Mouse (Mus musculus) liver, embryonic 11.5 days (tissue): Measurements from ENCODE around the gene Gimap9. TPM values are rescaled to one million over a fixed set of nuclear protein-coding genes. Genes with fewer than 3 reads are reported as not detected.

Source experiments
- ATAC-seq: fragments of 200-750 bp; cut with Nextera tagmentation; replicated peaks from 2 replicates; pipeline ENCODE4 v1.8.0; 2017; ENCODE audit warnings: moderate number of reproducible peaks, mild to moderate bottlenecking, moderate TSS enrichment, moderate library complexity; ENCODE audit not compliant: low FRiP score
- DNase-seq: peaks from one replicate; pipeline ENCODE4 v3.0.0-alpha.2; 2017; ENCODE audit warnings: low spot score
- H3K27ac ChIP-seq: fragments of 300-500 bp; sonication (generic); 2 replicates; pipeline ENCODE4 v1.5.1; 2014; ENCODE audit warnings: mild to moderate bottlenecking, low read depth, low read length, control low read depth
- H3K27me3 ChIP-seq: fragments of 300-500 bp; sonication (generic); replicated peaks from 2 replicates; pipeline ENCODE4 v1.6.1; 2014; ENCODE audit warnings: low read length, mixed read lengths; ENCODE audit not compliant: control insufficient read depth, insufficient read depth
- H3K36me3 ChIP-seq: fragments of 300-500 bp; sonication (generic); 2 replicates; pipeline ENCODE4 v1.6.1; 2014; ENCODE audit warnings: mild to moderate bottlenecking, low read length, moderate library complexity, mixed read lengths; ENCODE audit not compliant: control insufficient read depth, insufficient read depth
- H3K4me1 ChIP-seq: fragments of 300-500 bp; sonication (generic); replicated peaks from 2 replicates; pipeline ENCODE4 v1.6.1; 2014; ENCODE audit warnings: low read length, mixed read lengths; ENCODE audit not compliant: control insufficient read depth, insufficient read depth
- H3K4me2 ChIP-seq: fragments of 300-500 bp; sonication (generic); 2 replicates; pipeline ENCODE4 v1.6.1; 2014; ENCODE audit warnings: mild to moderate bottlenecking, control low read depth, moderate library complexity
- H3K4me3 ChIP-seq: fragments of 300-500 bp; sonication (generic); 2 replicates; pipeline ENCODE4 v1.5.1; 2014; ENCODE audit warnings: low read depth, low read length, control low read depth
- H3K9ac ChIP-seq: fragments of 300-500 bp; sonication (generic); 2 replicates; pipeline ENCODE4 v1.6.1; 2014; ENCODE audit warnings: low read depth, low read length, control low read depth
- H3K9me3 ChIP-seq: fragments of 300-500 bp; sonication (generic); 2 replicates; pipeline ENCODE4 v1.6.1; 2016; ENCODE audit warnings: low read length, inconsistent platforms, mixed read lengths; ENCODE audit not compliant: control insufficient read depth
- WGBS: fragments of 180-500 bp; shearing (Covaris S2); extraction: QIAGEN DNeasy Blood & Tissue Kit; methylation state at CpG from one replicate; pipeline ENCODE4 v1.1.7; 2014; 5-methylcytosine and 5-hydroxymethylcytosine counted together
- polyA plus RNA-seq: library from polyadenylated mRNA; unstranded; fragments of >200 nt; fragmentation: Nextera tagmentation; extraction: Ambion mirVana; gene quantifications from 2 replicates; pipeline ENCODE4 v1.2.1, GENCODE M21; 2014

Gene Gimap9
- polyA plus RNA-seq, 1 experiment from 2014 or later: 17.9 TPM

- ATAC-seq (peak; percentile 77), DNase-seq (no peak)
- Histone ChIP-seq H3K9me3 (no peaks in the 10 kb centered on the region), H3K4me1 (no peaks in the 10 kb centered on the region; the same call in 1 of the 2 replicates), H3K36me3 (no peaks in the 10 kb centered on the region), H3K27me3 (peaks cover under 1% of the 10 kb centered on the region; the same call in 1 of the 2 replicates), H3K27ac (no peak overlapping the region), H3K4me3 (no peak overlapping the region), H3K4me2 (no peak overlapping the region), H3K9ac (no peak overlapping the region)
- WGBS: 58% methylated on average over 2 of the region's 2 CpGs
Observed at GRCm38 (mm10) chr6:48635105-48635504, 40.8 kb upstream of the Gimap9 start.

DNA sequence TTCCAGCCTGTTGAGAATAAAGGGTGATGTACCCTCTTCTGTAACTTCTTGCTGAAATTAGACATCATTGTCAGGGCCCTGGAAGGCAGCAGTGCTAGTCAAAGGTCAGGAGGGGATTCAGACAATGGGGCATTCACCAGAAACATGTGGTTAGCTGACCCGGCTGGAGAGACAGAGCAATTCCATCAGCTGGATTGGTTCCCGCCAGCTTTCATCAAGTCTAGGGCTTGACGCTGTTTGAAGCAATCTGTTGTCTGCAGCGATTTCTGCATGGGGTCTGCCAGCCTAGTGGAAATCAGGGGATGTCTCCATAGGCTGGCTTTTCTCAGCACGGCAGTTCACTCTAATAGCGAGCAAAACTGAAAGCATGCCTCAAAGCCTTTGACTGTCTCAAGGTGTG lies 39.4 kb upstream of the Gimap9 start:
- peak; percentile 8 for DNase-seq
- Histone ChIP-seq H3K9me3 (no peaks in the 10 kb centered on the region), H3K36me3 (no peaks in the 10 kb centered on the region), H3K4me2 (no peak overlapping the region), H3K9ac (no peak overlapping the region), H3K27ac (no peak overlapping the region), H3K4me1 (no peaks in the 10 kb centered on the region; the same call in 1 of the 2 replicates), H3K27me3 (no peaks in the 10 kb centered on the region), H3K4me3 (no peak overlapping the region)
- no peak for ATAC-seq
- WGBS: 67% methylated on average over 6 of the region's 6 CpGs

DNA sequence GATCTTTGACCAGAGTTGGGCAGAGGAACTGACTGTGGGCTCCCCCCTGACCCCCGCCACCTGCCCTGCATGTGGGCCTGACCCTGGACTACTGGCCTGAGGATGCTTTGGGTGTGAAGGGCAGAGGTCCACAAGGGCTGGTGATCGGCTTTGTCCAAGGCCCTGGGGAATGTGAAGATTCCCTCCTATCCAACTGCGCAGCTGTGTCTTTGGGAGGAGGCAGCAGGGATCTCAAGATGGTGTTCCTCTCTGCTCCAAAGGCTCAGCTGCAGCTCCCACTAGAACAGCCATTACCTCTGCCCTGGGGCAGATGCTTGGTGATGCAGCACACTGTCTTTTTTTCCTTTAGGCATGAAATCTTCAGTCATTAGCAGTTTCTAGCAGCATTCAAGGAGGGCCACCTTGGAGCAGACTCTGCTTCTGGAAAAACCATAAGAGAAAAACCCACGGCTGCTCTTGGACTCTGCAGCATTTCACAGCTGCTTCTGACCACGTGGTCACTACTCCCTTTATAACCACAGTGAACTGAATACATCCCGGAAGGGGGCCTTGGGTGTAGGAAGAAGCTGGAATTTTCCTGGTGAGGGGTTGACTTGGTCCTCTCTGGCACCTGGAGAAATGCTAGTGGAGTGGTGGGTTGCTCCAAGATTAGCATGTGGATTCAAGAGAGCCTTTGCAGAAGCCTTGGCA lies 38.0 kb upstream of the Gimap9 start:
- no peak overlapping the region for H3K4me3 ChIP-seq
- DNase-seq (peak; percentile 21), ATAC-seq (no peak)
- no peak overlapping the region for H3K27ac ChIP-seq
- H3K9me3 ChIP-seq: no peaks in the 10 kb centered on the region
- no peak overlapping the region for H3K9ac ChIP-seq
- no peaks in the 10 kb centered on the region for H3K27me3 ChIP-seq
- H3K36me3 ChIP-seq: no peaks in the 10 kb centered on the region
- no peaks in the 10 kb centered on the region; the same call in 1 of the 2 replicates for H3K4me1 ChIP-seq
- no peak overlapping the region for H3K4me2 ChIP-seq
- 66% methylated on average over 6 of the region's 6 CpGs for WGBS

DNA sequence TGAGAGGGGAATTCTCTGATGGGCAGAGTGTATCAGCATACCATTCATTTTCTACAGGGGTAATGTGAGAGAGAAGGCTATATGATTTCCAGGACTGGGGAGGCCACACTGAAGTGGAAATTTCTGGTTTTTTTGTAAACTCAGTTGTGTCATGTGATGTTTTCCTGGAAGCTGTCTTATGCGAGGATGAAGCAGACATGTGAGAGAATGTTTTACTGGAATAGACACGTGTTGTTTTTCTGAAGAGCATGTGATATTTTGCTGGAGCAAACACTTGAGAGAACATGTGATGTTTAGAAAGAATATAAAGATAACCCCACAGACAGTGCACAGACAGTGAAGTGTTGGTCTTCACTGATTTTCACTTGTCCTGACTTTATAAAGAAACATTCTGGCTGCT lies 37.4 kb upstream of the Gimap9 start:
- Histone ChIP-seq H3K4me3 (no peak overlapping the region), H3K9me3 (no peaks in the 10 kb centered on the region), H3K36me3 (no peaks in the 10 kb centered on the region), H3K27me3 (no peaks in the 10 kb centered on the region), H3K9ac (no peak overlapping the region), H3K4me2 (no peak overlapping the region), H3K4me1 (no peaks in the 10 kb centered on the region; the same call in 1 of the 2 replicates), H3K27ac (no peak overlapping the region)
- no peak for ATAC-seq
- DNase-seq: peak; percentile 23
- 64% methylated on average over 2 of the region's 2 CpGs for WGBS

DNA sequence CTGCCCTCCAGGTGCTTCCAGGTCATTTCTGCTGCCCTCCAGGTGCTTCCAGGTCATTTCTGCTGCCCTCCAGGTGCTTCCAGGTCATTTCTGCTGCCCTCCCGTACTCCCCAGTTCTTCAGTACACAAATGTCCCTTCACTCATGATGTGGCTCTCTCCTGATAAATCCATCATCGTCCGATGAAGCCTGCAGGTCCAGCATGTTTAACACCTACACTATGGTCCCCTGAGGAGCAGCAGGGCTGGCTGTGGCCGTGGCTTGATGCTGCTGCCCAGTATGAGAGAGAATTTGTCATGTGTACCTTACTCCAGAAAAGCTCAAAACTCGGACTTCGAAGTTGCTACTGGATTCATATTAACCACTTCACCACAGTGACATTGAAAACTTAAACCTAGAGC lies 34.5 kb upstream of the Gimap9 start:
- Histone ChIP-seq H3K4me3 (no peak overlapping the region), H3K27ac (no peak overlapping the region), H3K9me3 (no peaks in the 10 kb centered on the region), H3K36me3 (no peaks in the 10 kb centered on the region), H3K4me2 (no peak overlapping the region), H3K27me3 (no peaks in the 10 kb centered on the region), H3K4me1 (no peaks in the 10 kb centered on the region), H3K9ac (no peak overlapping the region)
- 71% methylated on average over 6 of the region's 6 CpGs for WGBS
- DNase-seq (peak; percentile 12), ATAC-seq (no peak)

DNA sequence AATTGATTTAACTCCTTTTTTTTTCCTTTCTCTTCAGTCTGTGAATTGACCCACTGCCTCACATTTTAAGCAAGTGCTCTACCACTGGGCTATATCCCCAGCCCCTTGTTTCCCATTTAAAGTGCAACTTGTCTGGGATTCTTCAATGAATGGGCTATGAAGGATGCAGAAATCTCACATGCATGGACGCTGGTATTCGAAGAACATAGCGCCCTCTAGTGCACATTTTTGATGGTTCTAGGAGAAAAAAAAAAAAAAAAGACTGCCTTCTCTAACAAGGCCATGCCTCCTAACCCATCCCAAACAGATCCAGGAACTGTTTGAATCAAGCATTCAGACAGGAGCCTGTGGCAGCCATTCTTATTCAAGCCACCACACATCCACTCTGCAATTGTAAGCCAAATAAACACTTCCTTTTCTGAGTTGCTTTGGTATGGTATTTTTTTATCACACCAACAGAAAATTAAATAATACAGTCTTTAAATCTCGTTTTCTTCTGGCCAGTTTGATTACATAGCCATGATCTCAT lies 33.1 kb upstream of the Gimap9 start:
- Histone ChIP-seq H3K9me3 (no peaks in the 10 kb centered on the region), H3K4me3 (no peak overlapping the region), H3K4me2 (no peak overlapping the region), H3K9ac (no peak overlapping the region), H3K36me3 (no peaks in the 10 kb centered on the region), H3K4me1 (0 out of 2 replicates have a peak, but pooled peaks cover 4% of the 10 kb centered on the region), H3K27me3 (no peaks in the 10 kb centered on the region), H3K27ac (no peak overlapping the region)
- WGBS: 23% methylated on average over 4 of the region's 4 CpGs
- no peak for ATAC-seq
- no peak for DNase-seq

DNA sequence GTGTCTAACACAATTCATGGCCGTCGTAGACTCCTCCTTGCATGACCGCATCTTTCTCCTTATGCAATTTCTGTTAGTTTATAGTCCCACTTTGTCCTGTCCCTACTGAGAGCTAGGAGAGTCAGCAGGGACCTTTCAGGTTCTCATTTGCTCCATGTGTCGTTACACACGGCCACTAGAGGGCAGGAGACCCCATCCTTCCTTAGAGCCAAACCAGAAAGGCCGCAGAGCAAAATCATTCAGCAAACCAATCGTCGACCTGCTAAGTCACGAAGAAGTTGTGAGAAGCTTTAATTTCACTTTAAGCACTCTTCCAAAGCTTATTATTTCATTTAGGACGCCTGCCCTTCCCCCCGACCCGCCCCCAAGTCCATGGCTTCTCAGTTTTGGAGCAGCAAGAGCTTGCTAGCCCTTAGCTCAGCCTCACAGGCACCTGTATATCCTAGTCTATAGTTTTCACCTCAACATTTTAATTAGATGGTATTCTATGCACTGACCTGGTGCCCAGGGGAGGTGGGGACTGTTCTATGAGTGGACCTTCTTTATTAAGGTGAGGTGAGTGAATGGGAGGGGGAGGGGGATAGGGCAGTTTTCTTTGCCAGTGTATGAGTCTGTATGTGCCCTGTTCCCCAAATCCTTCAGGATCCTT lies 30.1 kb upstream of the Gimap9 start:
- Histone ChIP-seq H3K27me3 (no peaks in the 10 kb centered on the region), H3K4me1 (0 out of 2 replicates have a peak, but pooled peaks cover 4% of the 10 kb centered on the region), H3K9ac (no peak overlapping the region), H3K9me3 (no peaks in the 10 kb centered on the region), H3K27ac (no peak overlapping the region), H3K4me3 (no peak overlapping the region), H3K36me3 (no peaks in the 10 kb centered on the region), H3K4me2 (no peak overlapping the region)
- 8% methylated on average over 12 of the region's 12 CpGs for WGBS
- no peak for ATAC-seq
- DNase-seq: peak; percentile 58

GRCm38 (mm10) chr6:48646309-48646690 lies 29.6 kb upstream of the Gimap9 start:
- no peak overlapping the region for H3K9ac ChIP-seq
- 68% methylated on average over 4 of the region's 4 CpGs for WGBS
- 0 out of 2 replicates have a peak, but pooled peaks cover 4% of the 10 kb centered on the region for H3K4me1 ChIP-seq
- H3K9me3 ChIP-seq: no peaks in the 10 kb centered on the region
- H3K4me2 ChIP-seq: no peak overlapping the region
- H3K27me3 ChIP-seq: no peaks in the 10 kb centered on the region
- no peak overlapping the region for H3K27ac ChIP-seq
- H3K36me3 ChIP-seq: no peaks in the 10 kb centered on the region
- DNase-seq: no peak
- no peak for ATAC-seq
- no peak overlapping the region for H3K4me3 ChIP-seq
